Mouse (Mus musculus) lung, postnatal 0 days (tissue): Measurements from ENCODE around the gene Sox6. TPM values are rescaled to one million over a fixed set of nuclear protein-coding genes. Genes with fewer than 3 reads are reported as not detected.

ENCODE experiments used
- ATAC-seq: fragments of 200-750 bp; cut with Nextera tagmentation; 2 replicates; pipeline ENCODE4 v1.8.0; 2017; ENCODE audit warnings: moderate library complexity
- DNase-seq: peaks from one replicate; pipeline ENCODE4 v3.0.0-alpha.2; 2016; ENCODE audit warnings: low spot score
- H3K27ac ChIP-seq: fragments of 300-500 bp; sonication (generic); 2 replicates; pipeline ENCODE4 v1.5.1; 2014; ENCODE audit warnings: antibody characterized with exemption, mild to moderate bottlenecking, low read length, mixed read lengths
- H3K27me3 ChIP-seq: fragments of 300-500 bp; sonication (generic); replicated peaks from 2 replicates; pipeline ENCODE4 v1.6.1; 2014; ENCODE audit warnings: low read length, mixed read lengths; ENCODE audit not compliant: insufficient read depth
- H3K36me3 ChIP-seq: fragments of 300-500 bp; sonication (generic); 2 replicates; pipeline ENCODE4 v1.6.1; 2014; ENCODE audit warnings: low read length, mixed read lengths; ENCODE audit not compliant: insufficient read depth
- H3K4me1 ChIP-seq: fragments of 300-500 bp; sonication (generic); 2 replicates; pipeline ENCODE4 v1.6.1; 2014; ENCODE audit warnings: antibody characterized with exemption, low read depth, low read length, mixed read lengths; ENCODE audit not compliant: insufficient read depth
- H3K4me2 ChIP-seq: fragments of 300-500 bp; sonication (generic); replicated peaks from 2 replicates; pipeline ENCODE4 v1.6.1; 2014; ENCODE audit warnings: low read depth, mild to moderate bottlenecking, low read length, moderate library complexity, mixed read lengths
- H3K4me3 ChIP-seq: fragments of 300-500 bp; sonication (generic); 2 replicates; pipeline ENCODE4 v1.5.1; 2014; ENCODE audit warnings: low read depth, low read length
- H3K9ac ChIP-seq: fragments of 300-500 bp; sonication (generic); replicated peaks from 2 replicates; pipeline ENCODE4 v1.6.1; 2014; ENCODE audit warnings: low read depth, mild to moderate bottlenecking
- H3K9me3 ChIP-seq: fragments of 300-500 bp; sonication (generic); 2 replicates; pipeline ENCODE4 v1.6.1; 2016; ENCODE audit warnings: low read length, mixed read lengths
- CTCF ChIP-seq: IDR thresholded peaks from 2 replicates; pipeline ENCODE4 v1.5.1; 2016; ENCODE audit warnings: antibody characterized with exemption, mild to moderate bottlenecking
- EP300 ChIP-seq: IDR thresholded peaks from 2 replicates; pipeline ENCODE4 v1.6.1; 2016; ENCODE audit warnings: antibody characterized with exemption, mild to moderate bottlenecking, control low read depth
- WGBS: fragments of 180-500 bp; shearing (Covaris S2); extraction: QIAGEN DNeasy Blood & Tissue Kit; methylation state at CpG from one replicate; pipeline ENCODE4 v1.1.7; 2014; 5-methylcytosine and 5-hydroxymethylcytosine counted together
- polyA plus RNA-seq: library from polyadenylated mRNA; unstranded; fragments of >200 nt; fragmentation: Nextera tagmentation; extraction: Ambion mirVana; gene quantifications from 2 replicates; pipeline ENCODE4 v1.2.1, GENCODE M21; 2015

The Sox6 gene
- polyA plus RNA-seq, 1 experiment from 2014 or later: 6.8 TPM

DNA sequence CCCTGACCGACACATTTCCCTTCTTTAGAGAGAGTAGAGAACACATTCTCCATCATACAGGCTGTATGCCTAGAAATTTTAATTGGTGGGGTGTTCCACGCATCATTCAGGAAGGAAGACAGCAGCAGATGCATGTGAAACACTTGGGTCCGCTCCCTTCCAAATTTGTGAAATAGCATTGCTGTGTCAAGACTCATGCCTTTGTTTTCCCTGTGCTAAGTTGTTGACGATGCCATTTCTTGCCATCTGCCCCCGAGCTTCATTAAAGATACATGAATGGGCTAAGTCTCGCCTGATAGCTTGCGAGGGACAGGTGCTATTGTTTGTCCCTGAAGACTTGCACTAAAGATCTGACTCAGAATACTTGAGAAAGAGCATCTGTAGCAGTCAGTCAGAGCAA lies 433.7 kb downstream of the Sox6 start:
- 74% methylated on average over 7 of the region's 7 CpGs for WGBS
- no peak for ATAC-seq
- Histone ChIP-seq H3K4me1 (no peaks in the 10 kb centered on the region), H3K27me3 (no peaks in the 10 kb centered on the region), H3K9me3 (no peaks in the 10 kb centered on the region), H3K9ac (no peak overlapping the region), H3K4me2 (no peak overlapping the region), H3K4me3 (no peak overlapping the region), H3K36me3 (no peaks in the 10 kb centered on the region), H3K27ac (no peak overlapping the region)
- no peak for DNase-seq
- TF ChIP-seq CTCF (no peak), EP300 (no peak)

DNA sequence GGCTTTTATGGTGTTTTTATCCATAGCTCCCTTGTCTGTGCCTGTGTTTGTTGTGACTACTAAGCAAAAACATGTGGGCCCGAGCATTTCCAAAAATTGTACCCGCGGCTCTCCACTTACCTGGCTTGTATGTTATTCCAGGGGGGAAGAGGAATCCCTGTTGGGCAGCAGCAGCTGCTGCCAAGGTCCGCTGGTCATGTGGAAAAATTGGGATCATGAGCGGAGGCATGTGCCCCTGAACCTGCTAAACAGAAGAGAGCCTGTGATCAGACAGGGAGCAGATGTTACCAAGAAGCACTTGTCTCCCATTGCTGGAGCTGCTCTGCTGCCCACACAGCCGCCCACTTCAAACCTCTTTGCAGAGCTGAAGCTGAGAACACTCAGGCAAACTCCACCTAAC lies 441.2 kb downstream of the Sox6 start:
- Histone ChIP-seq H3K9ac (no peak overlapping the region), H3K27me3 (no peaks in the 10 kb centered on the region), H3K36me3 (no peaks in the 10 kb centered on the region), H3K9me3 (no peaks in the 10 kb centered on the region), H3K4me1 (no peaks in the 10 kb centered on the region), H3K4me2 (no peak overlapping the region), H3K4me3 (no peak overlapping the region), H3K27ac (no peak overlapping the region)
- 70% methylated on average over 6 of the region's 6 CpGs for WGBS
- TF ChIP-seq EP300: no peak
- TF ChIP-seq CTCF: no peak
- DNase-seq (no peak), ATAC-seq (no peak)

DNA sequence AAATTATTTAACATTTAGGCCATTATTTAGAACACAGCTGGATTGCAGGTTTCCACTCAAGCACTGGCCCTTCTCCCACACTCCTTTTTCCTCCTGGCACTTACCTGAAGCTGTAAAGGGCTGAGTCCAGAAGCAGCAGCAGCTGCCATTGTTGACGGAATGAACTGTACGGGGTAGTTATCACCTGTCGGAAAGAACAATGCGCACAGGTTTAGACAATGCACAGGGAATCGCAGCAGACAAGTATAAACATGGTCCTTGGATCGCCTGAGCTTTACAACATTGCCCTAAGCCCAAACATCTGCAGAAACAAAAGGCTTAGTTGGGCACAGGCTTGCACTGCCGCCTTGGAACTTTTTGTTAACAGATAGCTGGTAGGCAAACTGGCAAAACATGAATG lies 458.1 kb downstream of the Sox6 start:
- Histone ChIP-seq H3K27me3 (no peaks in the 10 kb centered on the region), H3K4me2 (no peak overlapping the region), H3K4me1 (no peaks in the 10 kb centered on the region), H3K27ac (no peak overlapping the region), H3K36me3 (no peaks in the 10 kb centered on the region), H3K4me3 (no peak overlapping the region), H3K9me3 (no peaks in the 10 kb centered on the region), H3K9ac (no peak overlapping the region)
- 59% methylated on average over 7 of the region's 7 CpGs for WGBS
- ATAC-seq (no peak), DNase-seq (no peak)
- TF ChIP-seq CTCF (no peak), EP300 (no peak)

DNA sequence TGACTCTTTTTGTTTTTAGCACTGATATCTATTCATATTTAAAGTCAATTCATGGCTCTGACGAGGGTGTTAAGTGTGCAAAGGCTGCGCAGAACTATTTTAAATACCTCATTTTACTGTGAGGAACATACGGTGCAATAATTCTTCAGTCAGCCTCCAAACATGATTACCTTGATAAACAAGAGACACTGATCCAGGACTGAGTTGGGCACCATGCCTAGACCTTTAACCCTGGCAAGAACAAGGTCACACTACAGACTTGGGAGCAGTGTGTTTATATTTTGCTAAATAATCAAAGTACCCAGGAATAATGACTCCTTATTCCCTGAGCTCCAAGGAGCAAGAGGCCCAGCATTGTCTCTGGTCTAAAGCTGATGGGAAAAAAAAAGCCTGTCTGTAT lies 458.8 kb downstream of the Sox6 start:
- no peak overlapping the region for H3K9ac ChIP-seq
- H3K27me3 ChIP-seq: no peaks in the 10 kb centered on the region
- H3K27ac ChIP-seq: no peak overlapping the region
- no peaks in the 10 kb centered on the region for H3K9me3 ChIP-seq
- no peaks in the 10 kb centered on the region for H3K4me1 ChIP-seq
- 66% methylated on average over 3 of the region's 3 CpGs for WGBS
- H3K36me3 ChIP-seq: no peaks in the 10 kb centered on the region
- H3K4me2 ChIP-seq: no peak overlapping the region
- no peak for TF ChIP-seq EP300
- TF ChIP-seq CTCF: no peak
- no peak overlapping the region for H3K4me3 ChIP-seq
- DNase-seq (no peak), ATAC-seq (no peak)

- TF ChIP-seq CTCF: no peak
- no peak for TF ChIP-seq EP300
- Histone ChIP-seq H3K9ac (no peak overlapping the region), H3K4me1 (no peaks in the 10 kb centered on the region), H3K4me3 (no peak overlapping the region), H3K27me3 (no peaks in the 10 kb centered on the region), H3K4me2 (no peak overlapping the region), H3K27ac (no peak overlapping the region), H3K36me3 (no peaks in the 10 kb centered on the region), H3K9me3 (no peaks in the 10 kb centered on the region)
- WGBS: 71% methylated on average over 1 of the region's 1 CpGs
- ATAC-seq (no peak), DNase-seq (no peak)
These were observed 462.2 kb downstream of the Sox6 start for GRCm38 (mm10) chr7:115576387-115576786.

GRCm38 (mm10) chr7:115574834-115575233 lies 463.8 kb downstream of the Sox6 start:
- WGBS: 39% methylated on average over 1 of the region's 1 CpGs
- Histone ChIP-seq H3K36me3 (no peaks in the 10 kb centered on the region), H3K9ac (no peak overlapping the region), H3K27ac (no peak overlapping the region), H3K4me2 (no peak overlapping the region), H3K9me3 (no peaks in the 10 kb centered on the region), H3K27me3 (no peaks in the 10 kb centered on the region), H3K4me1 (no peaks in the 10 kb centered on the region), H3K4me3 (no peak overlapping the region)
- TF ChIP-seq EP300: no peak
- no peak for TF ChIP-seq CTCF
- DNase-seq (no peak), ATAC-seq (no peak)

DNA sequence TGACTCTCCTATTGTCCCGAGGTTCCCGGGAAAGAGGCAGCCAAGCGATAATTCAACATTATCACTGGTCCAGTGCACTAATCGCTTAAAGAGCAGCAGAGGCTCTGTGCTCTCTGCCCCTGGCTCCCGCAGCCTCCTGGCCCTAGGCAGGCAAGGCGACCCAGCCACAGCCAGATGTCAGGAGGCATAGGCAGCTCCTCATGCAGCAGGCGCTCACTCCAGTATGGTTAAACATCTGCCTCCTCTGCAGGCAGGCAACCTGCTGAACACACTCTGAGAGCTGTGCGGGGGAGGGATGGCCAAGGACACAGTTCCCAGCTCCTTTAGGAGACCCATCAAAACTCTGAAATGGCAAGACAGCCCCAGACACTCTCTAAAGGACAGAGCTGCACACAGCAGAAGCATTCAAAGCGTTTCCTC lies 469.8 kb downstream of the Sox6 start:
- H3K36me3 ChIP-seq: no peaks in the 10 kb centered on the region
- H3K4me3 ChIP-seq: no peak overlapping the region
- DNase-seq (no peak), ATAC-seq (no peak)
- H3K4me2 ChIP-seq: no peak overlapping the region
- TF ChIP-seq CTCF: no peak
- TF ChIP-seq EP300: no peak
- H3K9me3 ChIP-seq: no peaks in the 10 kb centered on the region
- WGBS: 53% methylated on average over 9 of the region's 9 CpGs
- no peaks in the 10 kb centered on the region for H3K27me3 ChIP-seq
- no peaks in the 10 kb centered on the region for H3K4me1 ChIP-seq
- no peak overlapping the region for H3K27ac ChIP-seq
- no peak overlapping the region for H3K9ac ChIP-seq
